Mouse (Mus musculus) hematopoietic multipotent progenitor cell, adult 10-12 weeks (in vitro differentiated cells): ENCODE measurements around the gene Angptl6. TPM values are rescaled to one million over a fixed set of nuclear protein-coding genes. Genes with fewer than 3 reads are reported as not detected.

ENCODE experiments used
- polyA plus RNA-seq: library from polyadenylated mRNA; stranded (reverse); fragments of >175 nt; gene quantifications from 2 replicates; pipeline ENCODE4 v1.2.3, GENCODE M21; 2012; ENCODE audit warnings: low replicate concordance

Gene Angptl6
- 2.3 and 3.8 TPM in 2 replicates for polyA plus RNA-seq

GRCm38 (mm10) chr9:20879097-20879792, at the start of gene Angptl6:
TSS of gene Angptl6 (minus strand) at chr9:20879727.

DNA sequence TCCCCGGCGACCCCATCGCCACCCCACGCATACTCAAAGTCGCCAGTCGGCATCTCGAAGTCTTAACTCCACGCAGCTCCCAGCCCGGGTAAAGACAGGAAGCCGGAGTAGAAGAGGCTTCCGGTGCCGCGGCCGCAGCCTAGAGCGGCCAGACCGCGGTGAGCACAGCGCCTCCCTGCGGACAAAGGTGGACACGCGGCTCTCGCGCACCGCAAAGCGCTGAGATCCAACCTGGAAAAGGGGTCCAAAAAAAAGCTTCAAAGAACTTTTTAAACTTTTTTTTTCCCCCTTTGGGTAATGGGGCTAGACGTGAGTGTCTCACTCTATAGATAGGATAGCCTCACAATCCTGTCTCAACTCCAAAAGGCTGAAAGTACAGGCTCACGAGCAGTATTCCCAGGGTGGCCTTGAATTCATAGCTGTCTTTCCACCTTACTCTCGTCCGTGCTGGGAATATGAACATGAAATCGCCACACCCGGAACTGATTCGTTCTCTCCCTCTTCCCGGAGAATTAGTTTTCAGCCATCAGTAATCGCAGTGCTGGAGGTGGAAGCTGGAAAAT, 19.1 kb upstream of the Angptl6 start, which contains the start of gene Eif3g:
Gene Eif3g (minus strand): TSS at position 113 of the 563 bp plus-strand sequence.

GRCm38 (mm10) chr9:20887704-20888385, 8.3 kb upstream of the Angptl6 start, which contains the start of gene Ppan:
TSS of gene Ppan (plus strand) at chr9:20888175.

GRCm38 (mm10) chr9:20868448-20869001, 11.0 kb downstream of the Angptl6 start, which contains the start of gene A230050P20Rik:
TSS of gene A230050P20Rik (plus strand) at chr9:20868642.

Other genes starting within 250 kb of the Angptl6 start
- gene Ubl5, start 236.8 kb downstream of the Angptl6 start, polyA plus RNA-seq: 13.0 and 20.5 TPM in 2 replicates
- gene Fbxl12, start 235.0 kb downstream of the Angptl6 start, polyA plus RNA-seq: 38.3 and 85.5 TPM in 2 replicates
- gene Pin1, start 227.6 kb downstream of the Angptl6 start, polyA plus RNA-seq: 11.2 and 13.1 TPM in 2 replicates
- gene Olfm2, start 133.4 kb downstream of the Angptl6 start, polyA plus RNA-seq: 0.10 TPM in 1 of 2 replicates, not detected in the other
- gene Col5a3, start 64.7 kb downstream of the Angptl6 start, polyA plus RNA-seq: 0.94 and 1.0 TPM in 2 replicates
- not detected in 2 replicates for gene Rdh8, start 61.2 kb downstream of the Angptl6 start, polyA plus RNA-seq
- 86.0 and 279 TPM in 2 replicates for gene A230050P20Rik, start 11.1 kb downstream of the Angptl6 start, polyA plus RNA-seq
- gene Ppan, start 8.4 kb upstream of the Angptl6 start, polyA plus RNA-seq: 93.7 and 103 TPM in 2 replicates
- gene Eif3g, start 18.9 kb upstream of the Angptl6 start, polyA plus RNA-seq: 192 and 471 TPM in 2 replicates
- 59.7 and 61.0 TPM in 2 replicates for gene Dnmt1, start 80.2 kb upstream of the Angptl6 start, polyA plus RNA-seq
- 1.7 and 4.4 TPM in 2 replicates for gene S1pr2, start 97.1 kb upstream of the Angptl6 start, polyA plus RNA-seq
- 45.9 and 87.9 TPM in 2 replicates for gene Mrpl4, start 123.0 kb upstream of the Angptl6 start, polyA plus RNA-seq
- 37.9 and 60.7 TPM in 2 replicates for gene Icam1, start 136.3 kb upstream of the Angptl6 start, polyA plus RNA-seq
- 2.4 and 30.5 TPM in 2 replicates for gene Icam4, start 149.6 kb upstream of the Angptl6 start, polyA plus RNA-seq
- gene Icam5, start 152.3 kb upstream of the Angptl6 start, polyA plus RNA-seq: 1.2 and 1.5 TPM in 2 replicates
- gene Zglp1, start 187.4 kb upstream of the Angptl6 start, polyA plus RNA-seq: 4.7 and 6.8 TPM in 2 replicates
- 0.26 and 0.64 TPM in 2 replicates for gene Gm49373, start 193.4 kb upstream of the Angptl6 start, polyA plus RNA-seq
- 24.8 and 46.2 TPM in 2 replicates for gene Fdx1l, start 193.9 kb upstream of the Angptl6 start, polyA plus RNA-seq
- 43.7 and 103 TPM in 2 replicates for gene Gm38431, start 212.3 kb upstream of the Angptl6 start, polyA plus RNA-seq
- 182 and 466 TPM in 2 replicates for gene Raver1, start 212.3 kb upstream of the Angptl6 start, polyA plus RNA-seq